Comparison of ENCODE assay signal across 11 mouse cellular contexts in genomic region chr1:146106882-146107281, GRCm38 (mm10).
A peak's percentile ranks its signal among the peaks of the same experiment; 100 is the strongest.
DNase-seq lines count a peak whose midpoint lies in the region; ATAC-seq lines count a peak whose summit lies in the region.
"Had no signal": no experiment of that assay in that cellular context is flagged by ENCODE, and none has a peak within 500 bp of the region (broad histone marks: within the 10 kb centered on the region; RNA-seq: fewer than 3 reads in every experiment).

No protein-coding gene starts in this region.

- ATAC-seq in hindbrain, embryonic 11.5 days (ENCODE audit: low FRiP score), result no peak
- no peak for ATAC-seq in hindbrain, embryonic 16.5 days

- H3K27me3 ChIP-seq in hindbrain, embryonic 11.5 days (ENCODE audit: control insufficient read depth, insufficient read depth, low read length), result no peaks in the 10 kb centered on the region
- H3K27me3 ChIP-seq in hindbrain, embryonic 16.5 days (replicated peaks; ENCODE audit: control insufficient read depth, insufficient read depth, low read length), result no peaks in the 10 kb centered on the region

- H3K9ac ChIP-seq in hindbrain, embryonic 11.5 days (ENCODE audit: low read depth, low read length), result no peak overlapping the region
- no peak overlapping the region for H3K9ac ChIP-seq in hindbrain, embryonic 16.5 days (ENCODE audit: low read depth, low read length)

- H3K36me3 ChIP-seq in hindbrain, embryonic 11.5 days (ENCODE audit: control insufficient read depth, insufficient read depth, low read length), result no peaks in the 10 kb centered on the region
- H3K36me3 ChIP-seq in hindbrain, embryonic 16.5 days (ENCODE audit: control insufficient read depth, insufficient read depth, low read length), result no peaks in the 10 kb centered on the region

- peak; percentile 51 for DNase-seq in hindbrain, embryonic 11.5 days (ENCODE audit: low spot score)
- DNase-seq in 416B (ENCODE audit: low read depth), result peak; percentile 77
- DNase-seq in ZHBTc4 (ENCODE audit: low read depth, low spot score), result peak; percentile 67
- DNase-seq in forelimb bud, embryonic 11.5 days (ENCODE audit: low read depth, low spot score), result peak; percentile 79
- no peak for DNase-seq in liver
- DNase-seq in lung, postnatal 10 days, result no peak
- DNase-seq in lung, postnatal 25 days (ENCODE audit: low spot score), result no peak
- DNase-seq: adrenal gland, adult 2 months; cerebellum, postnatal 14 days; gastrocnemius, postnatal 14 days had no signal

- H3K4me3 ChIP-seq in hindbrain, embryonic 11.5 days (ENCODE audit: low read depth, low read length), result no peak overlapping the region
- H3K4me3 ChIP-seq in hindbrain, embryonic 16.5 days (ENCODE audit: low read length), result no peak overlapping the region

- H3K9me3 ChIP-seq in hindbrain, embryonic 11.5 days (ENCODE audit: control insufficient read depth, low read length), result no peaks in the 10 kb centered on the region
- H3K9me3 ChIP-seq in hindbrain, embryonic 16.5 days (ENCODE audit: control insufficient read depth, low read length), result peaks cover 9% of the 10 kb centered on the region

- no peaks in the 10 kb centered on the region for H3K4me1 ChIP-seq in hindbrain, embryonic 11.5 days (replicated peaks; ENCODE audit: control insufficient read depth, insufficient read depth, low read length)
- H3K4me1 ChIP-seq in hindbrain, embryonic 16.5 days (ENCODE audit: control insufficient read depth, insufficient read depth, low read depth, low read length), result no peaks in the 10 kb centered on the region

- WGBS in hindbrain, embryonic 11.5 days, result 92% methylated on average over 12 of the region's 12 CpGs
- 90% methylated on average over 12 of the region's 12 CpGs for WGBS in hindbrain, embryonic 16.5 days

- no peak overlapping the region for H3K4me2 ChIP-seq in hindbrain, embryonic 11.5 days (replicated peaks; ENCODE audit: low read depth, low read length)
- H3K4me2 ChIP-seq in hindbrain, embryonic 16.5 days (ENCODE audit: low read length), result no peak overlapping the region

- H3K27ac ChIP-seq in hindbrain, embryonic 11.5 days (ENCODE audit: low read depth, low read length), result no peak overlapping the region
- no peak overlapping the region for H3K27ac ChIP-seq in hindbrain, embryonic 16.5 days (ENCODE audit: low read depth, low read length)

Comparison
In these comparisons a context has a peak if more than half of its experiments do, and no peak if none do; other contexts are left out.
1. DNase-seq: peak in hindbrain, embryonic 11.5 days (single experiment), 416B (single experiment), ZHBTc4 (single experiment) and forelimb bud, embryonic 11.5 days (single experiment); none in liver (single experiment), lung, postnatal 10 days (single experiment) and lung, postnatal 25 days (single experiment).